Mouse (Mus musculus): ENCODE measurements around the gene Plekhg5.

Plekhg5 gene

DNA sequence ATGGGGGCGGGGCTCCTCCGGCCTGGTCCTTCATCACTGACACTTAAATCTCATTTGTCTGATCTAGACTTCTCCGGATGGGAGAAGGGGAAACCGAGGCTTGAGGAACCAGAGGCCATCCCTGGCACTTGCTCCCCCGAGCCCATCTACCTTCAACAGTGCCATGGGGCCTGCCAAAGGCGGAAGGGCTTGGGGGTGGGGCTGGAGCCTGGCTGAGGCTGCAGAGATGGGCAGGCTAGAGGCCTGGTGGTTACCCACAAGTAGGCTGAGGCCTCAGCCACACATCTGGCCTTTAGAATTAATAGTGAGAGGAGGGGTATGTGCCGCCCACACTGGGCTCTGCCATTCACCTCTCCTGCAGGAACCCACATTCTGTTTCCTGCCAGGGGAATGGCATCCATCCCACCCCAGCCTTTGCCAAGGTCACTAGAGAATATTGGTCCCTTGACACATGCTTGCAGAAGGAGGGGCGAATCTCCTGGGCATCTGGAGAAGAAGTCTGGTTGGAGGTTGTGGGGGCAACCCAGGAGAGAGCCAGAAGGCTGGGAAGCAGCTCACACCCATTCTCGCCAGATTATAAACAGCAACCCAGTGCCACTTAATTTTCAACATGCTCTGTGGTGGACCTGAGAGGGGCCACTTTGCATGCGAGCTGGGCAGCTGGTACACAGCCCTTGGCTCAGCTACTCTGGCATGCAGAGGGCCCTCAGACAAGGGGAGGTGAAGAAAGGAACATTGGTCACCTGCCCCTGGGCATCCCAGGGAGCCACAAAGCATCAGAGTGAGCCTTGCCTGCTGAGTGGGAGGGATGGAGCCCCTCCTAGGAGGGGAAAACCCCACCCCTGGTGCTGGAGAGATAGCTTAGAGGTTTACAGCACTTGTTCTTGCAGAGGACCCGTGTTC is 1.6 kb upstream of the Plekhg5 start:
- no peak for DNase-seq (ENCODE audit: low read depth, low spot score)

DNA sequence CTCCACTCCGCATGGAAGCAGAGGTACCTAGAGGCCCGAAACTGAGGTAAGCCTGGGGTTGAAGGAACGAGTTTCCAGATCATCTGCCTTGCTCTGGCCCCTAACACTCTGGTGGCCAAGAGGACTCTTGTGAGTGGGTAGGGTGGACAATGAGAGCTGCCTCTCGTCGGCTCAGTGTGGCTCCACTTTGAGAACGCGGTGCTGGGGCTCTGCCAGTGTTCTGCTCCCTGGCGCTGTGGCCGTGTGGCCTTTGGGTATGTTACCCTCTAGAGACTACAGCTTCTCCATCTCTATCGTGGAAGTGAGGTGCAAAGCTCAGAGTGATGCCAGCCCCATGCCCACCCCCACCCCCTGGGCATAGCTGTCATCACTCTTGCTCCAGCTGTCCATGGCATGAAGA is 357 bp downstream of the Plekhg5 start:
- no peak for DNase-seq (ENCODE audit: low read depth, low spot score)

DNA sequence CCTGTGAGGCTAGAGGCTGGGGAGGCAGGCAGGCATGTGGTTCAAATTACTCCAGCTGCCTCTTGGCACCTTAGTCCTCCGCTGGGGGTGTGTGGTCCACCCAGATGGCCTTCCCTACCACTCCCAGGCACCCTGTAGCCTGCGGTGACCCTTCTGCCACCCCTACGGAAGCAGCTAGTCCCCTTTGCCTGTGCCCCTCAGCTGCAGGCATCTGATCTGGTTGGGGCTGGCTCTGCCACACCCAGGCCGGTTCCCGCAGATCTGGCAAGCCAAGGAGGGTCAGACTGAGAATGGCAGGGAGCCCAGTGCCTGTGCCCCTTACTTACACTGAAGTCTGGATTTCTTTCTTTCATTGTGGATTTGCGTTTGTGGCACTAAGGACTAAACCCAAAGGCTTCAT is 1.4 kb downstream of the Plekhg5 start:
- no peak for DNase-seq (ENCODE audit: low read depth, low spot score)

DNA sequence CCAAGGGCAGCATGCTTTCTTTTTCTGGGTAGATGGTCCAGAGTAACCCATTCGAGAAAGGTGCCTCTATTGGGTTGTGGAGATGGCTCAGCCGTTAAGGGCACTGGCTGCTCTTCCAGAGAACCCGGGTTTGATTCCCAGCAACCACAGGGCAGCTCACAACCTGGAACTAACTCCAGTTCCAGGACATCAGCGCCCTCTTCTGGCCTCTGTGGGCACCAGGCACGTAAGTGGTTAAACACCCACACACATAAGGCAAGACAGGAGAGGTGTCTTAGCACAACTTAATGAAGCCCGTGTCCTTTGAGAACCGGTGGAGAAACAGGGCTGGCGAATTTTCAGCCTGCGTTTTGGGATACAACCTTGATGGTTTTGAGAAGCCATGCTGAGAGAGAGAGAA is 2.2 kb downstream of the Plekhg5 start:
- peak; percentile 66 for DNase-seq (ENCODE audit: low read depth, low spot score)

DNA sequence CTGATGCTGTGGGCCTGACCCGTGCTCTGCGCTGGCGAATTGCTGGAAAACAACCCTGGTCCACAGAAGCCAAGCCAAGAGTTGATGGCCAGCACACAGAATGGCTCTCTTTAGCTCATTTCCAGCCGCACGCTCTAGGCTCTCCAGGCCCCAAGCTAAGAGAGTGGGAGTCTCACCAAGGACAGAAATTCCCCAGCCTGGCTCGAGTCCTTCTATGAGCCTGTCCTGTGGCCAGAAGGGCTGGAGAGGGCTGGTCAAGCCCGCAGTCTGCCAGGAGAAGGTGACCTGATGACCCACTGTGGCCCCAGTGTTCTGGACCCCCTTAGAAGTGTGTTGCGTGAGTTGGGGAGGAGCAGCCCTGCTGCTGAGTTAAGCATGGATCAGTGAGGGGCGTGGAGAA is 4.9 kb downstream of the Plekhg5 start:
- no peak for DNase-seq (ENCODE audit: low read depth, low spot score)

DNA sequence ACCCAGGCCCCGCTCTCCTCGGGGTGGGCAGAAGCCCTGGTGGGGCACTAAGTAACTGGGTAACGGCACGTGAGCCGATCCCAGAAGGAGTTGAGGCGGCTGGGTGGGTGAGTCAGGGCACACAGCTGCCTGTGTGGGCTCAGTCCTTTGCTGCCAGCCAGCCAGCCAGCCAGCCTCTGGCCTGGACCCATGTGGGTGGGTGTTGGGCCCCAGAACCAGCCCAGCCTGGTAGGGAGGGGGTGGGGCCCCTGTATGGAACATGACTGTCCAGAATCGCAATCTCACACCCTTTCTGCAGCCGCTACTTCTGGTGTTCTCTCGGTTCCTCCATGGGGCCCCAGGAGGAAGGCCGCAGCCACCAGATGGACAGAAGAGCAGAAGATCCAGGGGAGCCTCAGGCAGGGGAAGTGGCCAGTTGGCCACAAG is 5.8 kb downstream of the Plekhg5 start:
- no peak for DNase-seq (ENCODE audit: low read depth, low spot score)

DNA sequence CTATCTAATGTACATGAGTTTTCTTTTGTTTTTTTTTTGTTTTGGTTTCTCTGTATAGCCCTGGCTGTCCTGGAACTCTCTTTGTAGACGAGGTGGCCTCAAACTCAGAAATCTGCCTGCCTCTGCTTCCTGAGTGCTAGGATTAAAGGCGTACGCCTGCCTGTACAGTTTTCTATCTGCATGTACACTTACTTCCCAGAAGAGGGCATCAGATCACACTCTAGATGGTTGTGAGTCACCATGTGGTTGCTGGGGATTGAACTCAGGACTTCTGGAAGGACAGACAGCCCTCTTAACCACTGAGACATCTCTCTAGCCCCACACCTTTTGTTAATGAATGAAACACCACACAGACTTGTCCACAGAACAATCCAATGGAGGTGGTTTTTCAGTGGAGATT is 7.0 kb downstream of the Plekhg5 start:
- DNase-seq (ENCODE audit: low read depth, low spot score) = peak; percentile 82

DNA sequence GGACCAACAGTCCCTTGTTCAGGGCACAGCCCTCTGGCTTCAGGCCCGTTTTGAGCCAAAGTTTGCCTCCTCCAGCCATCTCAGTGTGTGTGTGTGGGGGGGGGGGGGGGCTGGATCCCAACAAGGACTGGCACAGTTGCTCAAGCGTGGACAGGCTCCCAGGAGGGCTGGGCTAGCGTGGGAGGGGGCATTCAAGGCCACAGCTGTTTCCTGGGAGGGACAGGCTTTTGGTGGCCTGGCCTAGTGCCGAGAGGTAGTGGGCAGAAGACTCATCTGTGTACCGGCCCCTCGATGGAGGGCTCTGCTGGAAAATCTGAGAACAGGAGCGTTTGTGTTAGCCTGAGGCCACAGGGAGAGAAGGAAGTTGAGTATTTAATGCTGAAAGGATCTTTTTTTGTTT is 7.6 kb downstream of the Plekhg5 start:
- no peak for DNase-seq (ENCODE audit: low read depth, low spot score)

DNA sequence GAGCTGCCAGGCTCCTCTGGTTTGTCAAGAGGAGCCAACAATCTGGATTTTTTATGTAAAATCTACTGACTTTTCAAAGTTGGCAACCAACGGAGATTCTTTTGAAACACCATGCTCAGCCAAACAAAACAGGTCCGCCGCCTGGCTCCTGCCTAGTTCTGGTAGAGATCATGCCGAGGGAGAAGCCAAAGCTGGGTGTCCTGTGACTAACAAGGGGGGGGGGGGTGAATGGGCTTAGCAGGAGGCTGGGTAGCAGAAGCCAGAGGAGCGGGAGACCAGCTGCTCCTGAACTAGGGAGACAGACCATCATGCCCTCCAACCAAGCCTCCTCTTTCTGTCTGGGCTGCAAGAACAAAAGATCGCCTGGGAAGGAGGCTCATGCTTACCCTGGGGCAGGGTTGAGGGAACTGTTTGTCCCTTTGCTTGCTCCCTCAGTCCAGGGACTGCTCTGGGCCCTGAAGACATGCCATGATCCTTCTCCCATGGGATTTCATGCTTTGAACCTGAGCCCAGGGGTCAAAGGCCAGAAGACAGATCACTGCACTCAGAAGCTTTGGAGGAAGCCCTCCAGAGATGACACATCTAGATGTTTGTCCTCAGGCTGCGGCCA is 11.4 kb downstream of the Plekhg5 start:
- DNase-seq (ENCODE audit: low read depth, low spot score) = no peak

DNA sequence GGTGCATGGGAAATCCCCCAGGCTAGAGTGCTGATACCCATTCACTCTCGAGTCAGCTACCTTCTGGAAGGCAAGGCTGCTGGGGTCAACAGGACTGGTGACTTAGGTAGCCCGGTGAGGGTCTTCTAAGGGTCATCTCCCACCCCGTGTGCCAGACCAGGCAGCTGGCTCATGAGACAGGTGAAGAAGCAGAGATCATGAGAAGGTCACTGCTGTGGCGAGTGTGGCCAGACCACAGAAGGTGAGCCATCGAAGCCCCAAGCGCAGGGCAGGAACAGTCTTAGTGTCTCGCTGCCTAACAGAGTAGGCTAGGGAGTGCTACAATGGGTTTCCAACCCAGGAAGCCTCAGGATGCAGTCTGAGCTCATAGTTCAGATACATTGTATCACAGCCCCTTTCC is 12.3 kb downstream of the Plekhg5 start:
- DNase-seq (ENCODE audit: low read depth, low spot score) = no peak

DNA sequence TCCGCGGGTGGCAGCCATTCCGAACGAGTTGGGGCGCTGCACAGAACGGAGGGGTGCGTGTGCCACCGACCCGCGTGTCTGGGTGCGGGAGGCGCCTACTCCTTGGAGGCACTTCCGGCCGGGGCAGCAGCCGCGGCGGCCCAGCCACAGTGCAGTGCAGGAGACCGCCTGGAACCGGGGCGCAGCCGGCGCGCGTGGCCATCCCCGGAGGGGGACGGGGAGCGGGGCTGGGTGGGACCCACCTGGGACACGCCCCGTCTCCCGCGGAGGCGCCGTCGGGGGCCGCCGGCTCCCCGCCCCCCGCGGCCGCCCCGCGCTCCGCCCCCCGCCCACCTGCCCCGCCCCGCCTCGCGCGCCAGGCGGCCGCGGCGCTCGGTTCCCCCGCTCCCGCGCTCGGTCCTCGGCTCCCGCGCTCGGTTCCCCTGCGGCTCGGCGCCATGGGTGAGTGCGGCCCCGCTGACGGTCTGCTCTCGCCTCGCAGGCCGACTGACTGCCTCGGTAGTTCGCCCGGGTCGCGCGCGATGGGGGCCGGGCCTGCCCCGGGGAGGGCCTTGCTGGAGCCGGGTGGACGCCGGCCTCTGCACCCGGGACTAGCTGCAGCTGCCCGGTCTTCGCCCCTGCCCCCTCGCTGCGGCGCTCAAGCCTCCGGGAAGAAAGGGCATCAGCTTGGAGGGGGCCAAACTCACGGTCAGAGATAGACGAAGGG is 14.4 kb downstream of the Plekhg5 start:
- peak; percentile 44 for DNase-seq (ENCODE audit: low read depth, low spot score)

DNA sequence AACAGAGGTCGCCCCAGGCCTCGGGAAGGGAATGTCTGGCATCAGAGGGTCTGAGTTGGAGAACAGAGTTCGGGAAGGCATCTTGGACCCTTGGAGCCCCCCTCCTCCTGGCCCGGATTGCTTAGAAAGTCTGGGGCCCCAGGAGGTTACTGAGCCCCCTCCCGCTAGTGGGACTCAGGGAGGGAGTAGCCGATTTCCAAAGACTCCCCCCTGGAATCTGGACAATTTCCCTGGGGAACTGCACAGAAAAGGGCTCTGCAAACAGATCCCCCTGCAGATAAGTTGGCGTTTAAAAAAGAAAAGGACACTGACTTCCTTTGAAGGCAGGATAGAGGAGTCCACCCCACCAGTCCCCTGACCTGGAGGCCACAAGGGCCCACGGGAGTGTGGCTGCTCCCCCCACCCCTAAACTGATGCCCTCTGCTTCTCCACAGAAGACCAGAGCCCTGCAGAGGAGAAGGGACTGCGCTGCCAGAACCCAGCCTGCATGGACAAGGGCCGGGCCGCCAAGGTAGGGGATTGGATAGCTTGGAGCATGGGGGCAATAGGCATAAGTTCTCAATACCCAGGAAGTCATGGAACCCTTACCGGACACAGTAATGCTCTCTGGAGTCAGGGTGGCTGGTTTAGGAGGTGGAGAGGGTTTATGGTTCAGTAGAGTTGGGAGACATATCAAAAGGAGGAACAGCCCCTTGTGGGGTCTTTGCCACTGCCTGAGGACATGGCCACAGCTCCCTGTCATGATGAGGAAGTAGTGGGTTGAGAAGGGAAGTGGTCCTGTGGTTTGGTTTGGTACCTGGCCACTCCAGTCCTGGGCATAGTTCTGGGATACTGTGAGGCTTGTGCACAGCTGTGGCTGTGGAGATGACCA is 15.1 kb downstream of the Plekhg5 start:
- DNase-seq (ENCODE audit: low read depth, low spot score) = no peak

DNA sequence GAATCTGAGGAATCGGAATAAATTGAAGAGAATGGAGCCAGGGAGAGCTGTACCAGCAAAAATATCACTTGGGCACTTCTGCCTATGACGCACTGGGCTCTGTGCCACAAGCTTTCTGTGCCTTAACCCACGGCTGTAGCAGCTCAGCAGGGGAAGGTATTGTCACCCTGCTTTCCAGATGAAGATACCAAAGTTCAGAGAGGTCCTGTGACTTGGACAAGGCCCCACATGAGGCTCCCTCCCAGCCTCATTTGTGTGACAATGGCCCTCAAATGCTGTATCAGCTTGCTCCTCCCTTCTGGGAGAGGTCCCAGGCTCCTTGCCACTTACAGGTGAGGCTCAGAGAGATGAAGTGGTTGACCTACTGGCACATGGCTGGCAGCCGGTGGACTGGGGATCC is 15.8 kb downstream of the Plekhg5 start:
- DNase-seq (ENCODE audit: low read depth, low spot score) = peak; percentile 81

DNA sequence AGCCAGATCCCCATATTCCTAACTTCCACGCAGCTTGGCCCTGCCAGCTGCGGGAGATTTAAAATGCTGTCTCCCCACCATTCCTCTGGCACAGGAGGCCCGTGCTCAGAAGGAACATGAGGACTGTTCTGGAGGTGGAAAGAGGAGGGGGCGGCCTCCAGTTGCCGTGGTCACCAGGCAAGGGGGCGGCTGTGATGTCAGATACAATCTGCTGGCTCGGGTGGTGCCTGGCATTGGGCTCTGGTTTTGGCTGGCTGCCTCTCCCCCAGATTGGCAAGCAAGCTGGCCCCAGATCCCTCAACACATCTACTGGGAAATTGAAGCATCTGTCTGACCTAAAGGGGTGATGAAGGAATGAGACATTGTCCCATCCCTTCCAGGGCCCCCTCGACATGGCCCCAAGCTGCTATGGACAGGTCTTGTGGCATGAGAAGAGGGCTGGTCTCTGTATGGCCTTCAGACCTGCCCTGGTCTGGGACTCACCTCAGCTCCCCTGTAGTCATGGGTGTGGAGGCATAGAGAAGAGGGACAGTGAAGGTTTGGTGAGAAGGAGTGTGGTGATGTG is 16.3 kb downstream of the Plekhg5 start:
- no peak for DNase-seq (ENCODE audit: low read depth, low spot score)

DNA sequence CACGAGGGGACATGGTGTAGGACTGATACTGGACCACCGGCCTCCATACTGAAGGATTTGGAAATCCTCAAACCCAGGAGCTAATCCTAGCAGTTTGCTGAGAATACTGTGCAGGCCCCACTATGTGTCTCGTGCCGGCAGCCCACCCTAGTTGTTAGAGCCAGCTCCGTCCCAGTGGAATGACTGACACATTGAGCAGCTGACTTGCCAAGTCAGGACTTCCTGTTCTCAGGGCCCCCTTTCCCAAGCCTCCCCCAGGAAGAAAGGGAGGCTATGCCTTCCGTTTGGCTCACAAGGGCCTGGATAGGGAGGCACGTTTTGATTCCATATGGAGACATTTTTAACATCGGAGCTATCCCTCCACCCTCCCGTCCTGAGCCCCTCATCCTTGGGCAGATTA is 17.9 kb downstream of the Plekhg5 start:
- no peak for DNase-seq (ENCODE audit: low read depth, low spot score)

DNA sequence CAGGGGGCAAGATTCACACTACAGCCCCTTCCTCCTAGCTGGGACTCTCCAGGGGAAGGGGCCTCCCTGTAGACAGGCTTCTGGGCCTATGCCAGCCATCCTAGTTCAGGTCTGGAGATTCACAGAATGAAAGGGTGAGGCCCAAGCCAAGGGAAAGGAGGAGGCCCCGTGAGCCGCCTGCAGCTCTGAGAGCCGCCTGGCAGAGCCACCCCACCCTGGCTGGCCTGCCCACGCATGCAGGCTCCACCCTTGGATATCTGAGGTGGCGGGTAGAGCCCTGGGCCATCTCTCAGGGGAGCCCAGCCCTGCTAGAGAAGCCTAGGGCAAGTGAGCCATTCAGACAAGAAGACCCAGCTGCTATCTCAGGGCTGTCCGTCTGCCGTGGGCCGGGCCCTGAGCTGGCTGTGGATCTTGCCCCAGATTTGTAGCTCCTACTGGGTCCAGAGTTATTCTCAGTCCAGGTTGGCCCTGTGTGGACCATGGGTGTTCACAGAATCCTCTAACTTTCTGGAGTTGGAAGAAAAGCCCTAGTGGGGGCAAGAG is 20.5 kb downstream of the Plekhg5 start:
- DNase-seq (ENCODE audit: low read depth, low spot score) = no peak

DNA sequence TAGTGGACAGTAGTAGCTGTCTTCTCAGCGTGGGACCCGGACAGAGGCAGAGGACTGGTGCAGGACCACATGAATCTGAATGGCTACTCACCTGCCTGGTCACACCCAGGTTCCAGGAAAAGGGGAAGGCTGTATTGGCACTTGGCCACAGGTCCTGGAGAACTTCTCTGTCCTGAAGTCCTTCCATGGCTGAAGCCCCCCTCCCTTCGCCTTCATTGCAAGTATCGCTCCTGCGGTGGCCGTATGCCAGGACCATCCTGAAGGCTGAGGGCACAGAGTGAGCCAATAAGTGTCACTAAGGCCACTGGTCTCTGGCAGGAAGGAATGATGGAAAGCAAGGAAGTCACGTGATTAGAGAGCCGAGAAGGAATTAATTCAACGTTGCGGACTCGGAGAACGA is 21.9 kb downstream of the Plekhg5 start:
- no peak for DNase-seq (ENCODE audit: low read depth, low spot score)

DNA sequence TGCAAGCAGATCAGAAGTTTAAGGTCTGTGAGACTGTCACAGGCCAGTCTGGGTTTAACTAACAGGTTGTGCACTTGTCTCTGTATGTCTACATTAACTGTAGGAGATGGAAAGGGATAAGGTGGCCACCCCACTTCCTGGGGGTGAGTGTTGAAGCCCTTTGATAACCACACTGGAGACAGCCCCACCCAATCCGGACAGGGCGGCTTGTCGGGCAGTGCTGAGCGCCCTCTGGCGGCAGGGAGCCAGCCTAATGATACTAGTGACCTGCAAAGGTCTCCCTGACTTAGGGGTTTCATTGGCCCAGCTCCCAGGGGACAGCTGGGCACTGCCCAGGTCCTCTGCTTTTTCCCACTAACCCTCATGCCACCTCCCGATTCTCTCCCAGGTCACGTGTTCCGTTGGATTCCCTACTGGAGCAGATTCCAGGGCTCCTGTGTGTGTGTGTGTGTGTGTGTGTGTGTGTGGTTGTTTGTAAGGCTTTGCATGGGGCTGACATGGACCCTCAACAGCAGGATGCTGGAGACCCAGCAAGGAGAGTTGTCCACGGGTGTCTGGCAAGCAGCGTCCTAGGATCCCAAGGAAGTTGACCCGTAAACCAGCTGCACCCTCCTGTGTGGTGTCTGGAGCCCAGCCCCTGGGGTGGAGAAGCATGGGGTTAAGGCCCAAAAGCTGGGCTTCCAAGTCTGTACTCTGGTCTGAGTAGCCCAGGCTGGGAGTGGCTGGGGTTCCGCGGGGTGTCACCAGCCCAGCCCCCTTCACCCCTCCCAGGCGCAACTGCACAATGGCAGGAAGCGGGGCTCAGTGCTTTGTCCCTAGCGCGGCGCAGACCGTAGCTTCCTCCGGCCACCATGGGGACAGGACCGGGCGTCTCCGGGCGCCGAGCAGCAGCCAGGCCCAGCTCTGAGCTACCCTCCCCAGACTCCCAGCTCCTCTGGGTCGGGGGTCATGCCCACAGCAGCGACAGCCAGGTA is 23.9 kb downstream of the Plekhg5 start:
- peak; percentile 78 for DNase-seq (ENCODE audit: low read depth, low spot score)

DNA sequence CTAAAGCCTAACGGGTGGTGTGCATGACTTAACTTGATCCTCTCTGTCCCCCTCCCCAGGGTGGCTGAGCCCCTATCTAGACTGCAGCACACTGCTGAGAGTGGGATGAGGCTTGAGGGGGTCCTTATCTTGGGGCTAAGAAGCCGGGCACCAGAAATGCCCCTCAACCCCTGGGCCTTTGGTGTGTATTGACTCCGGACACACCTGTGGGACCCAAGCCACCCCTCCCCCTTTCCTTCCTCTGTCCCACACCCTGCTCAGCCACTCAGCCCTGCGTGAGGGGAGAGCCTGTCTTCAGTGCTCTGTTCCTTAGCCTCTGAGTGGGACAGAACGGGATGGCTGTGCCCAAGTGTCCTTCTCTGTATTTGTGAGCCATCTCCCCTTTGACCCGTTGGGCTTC is 24.6 kb downstream of the Plekhg5 start:
- peak; percentile 65 for DNase-seq (ENCODE audit: low read depth, low spot score)

Data from R1 (cell line).